Mouse (Mus musculus) lung, adult 2 months (tissue): Measurements from ENCODE around the gene Hist3h2ba.

Source experiments
- CTCF ChIP-seq: fragments of 200-500 bp; IDR thresholded peaks from 2 replicates; pipeline ENCODE4 v1.5.1; 2011; ENCODE audit warnings: mild to moderate bottlenecking, low read length, control low read depth; ENCODE audit not compliant: insufficient read depth
- POLR2A ChIP-seq: fragments of 200-500 bp; IDR thresholded peaks from 2 replicates; pipeline ENCODE4 v1.6.1; 2011; ENCODE audit warnings: low read depth, mild to moderate bottlenecking, control low read depth, low read length, borderline replicate concordance; ENCODE audit errors: extremely low read depth

- TF ChIP-seq CTCF (no peak), POLR2A (no peak)
Measured at GRCm38 (mm10) chr11:58980381-58980990, 31.8 kb downstream of the Hist3h2ba start.
